Mouse (Mus musculus) brain, embryonic 14.5 days (tissue): ENCODE measurements at regions not wholly inside any gene's neighbourhood (a gene's known extent, or its start where the extent isn't known, plus 50 kb on each side); places are given as distances from the start of the nearest gene placed in this dataset.

Experiments used
- CTCF ChIP-seq: fragments of 200-500 bp; IDR thresholded peaks from 2 replicates; pipeline ENCODE4 v1.5.1; 2012; ENCODE audit warnings: inconsistent platforms, mild to moderate bottlenecking, moderate library complexity, borderline replicate concordance; ENCODE audit not compliant: insufficient read depth, insufficient read length; ENCODE audit errors: extremely low read depth
- POLR2A ChIP-seq: fragments of 200-500 bp; IDR thresholded peaks from 2 replicates; pipeline ENCODE4 v1.6.1; 2012; ENCODE audit warnings: mild to moderate bottlenecking, inconsistent platforms, borderline replicate concordance; ENCODE audit not compliant: poor library complexity, insufficient read depth, insufficient read length, severe bottlenecking; ENCODE audit errors: extremely low read depth

DNA sequence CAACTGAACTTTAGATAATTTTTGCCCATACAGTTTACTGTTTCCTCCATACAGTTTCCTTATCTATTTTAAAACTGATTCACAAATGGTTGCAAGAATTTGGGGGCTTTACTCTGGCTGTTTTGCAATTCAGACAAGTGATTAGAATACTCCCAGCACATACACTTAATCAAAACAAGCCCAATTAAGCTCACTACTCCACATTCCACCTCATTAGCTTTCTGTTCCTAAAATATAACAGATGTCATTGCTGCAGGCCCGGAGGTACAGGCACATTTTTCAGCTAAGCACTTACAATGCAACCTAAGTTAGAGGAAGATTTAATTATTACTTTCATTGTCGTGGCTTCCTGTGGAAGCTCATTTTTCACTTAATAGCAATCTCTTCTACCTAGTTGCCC is 526.9 kb upstream of the Apob start:
- TF ChIP-seq CTCF = no peak
- TF ChIP-seq POLR2A = no peak
